Mouse (Mus musculus): ENCODE measurements around the gene Zfp536.

Zfp536 gene

DNA sequence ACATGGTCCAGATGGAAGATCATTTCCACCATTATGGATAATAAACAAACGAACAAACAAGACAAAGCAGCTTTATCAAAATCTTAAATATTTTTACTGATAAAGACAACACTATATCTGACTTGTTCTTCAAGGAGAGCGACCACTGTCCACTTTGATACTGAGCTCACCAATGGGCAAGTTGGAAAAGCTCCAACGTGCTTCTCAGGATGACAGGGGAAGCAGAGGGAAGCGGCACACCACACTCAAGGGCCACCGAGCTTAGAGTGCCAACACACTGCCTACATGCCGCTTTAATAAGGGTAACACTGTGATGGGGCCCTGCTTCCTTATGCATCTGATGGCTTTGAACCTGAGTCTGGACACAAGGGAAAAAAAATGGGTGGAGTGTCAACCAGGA lies 214.1 kb downstream of the Zfp536 start:
- no peak for DNase-seq (ENCODE audit: low read depth, low spot score)

DNA sequence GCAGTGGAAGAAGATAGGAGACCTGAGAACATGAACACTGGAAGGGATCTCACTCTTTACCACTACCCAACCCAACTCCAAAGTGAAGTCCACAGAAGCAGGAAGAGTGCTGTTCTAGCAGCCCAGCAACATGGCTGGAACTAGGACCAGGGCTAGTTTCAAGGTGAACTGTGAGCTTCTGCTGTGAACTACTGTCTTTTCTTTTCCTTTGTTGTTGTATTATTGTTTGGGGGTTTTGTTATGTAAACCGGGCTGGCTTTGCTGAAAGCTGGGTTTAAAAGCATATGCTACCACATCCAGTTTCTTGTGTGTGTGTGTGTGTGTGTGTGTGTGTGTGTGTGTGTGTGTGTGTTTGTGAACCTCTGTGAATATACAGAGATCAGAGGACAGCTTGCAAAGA lies 216.6 kb downstream of the Zfp536 start:
- DNase-seq (ENCODE audit: low read depth, low spot score), result no peak

DNA sequence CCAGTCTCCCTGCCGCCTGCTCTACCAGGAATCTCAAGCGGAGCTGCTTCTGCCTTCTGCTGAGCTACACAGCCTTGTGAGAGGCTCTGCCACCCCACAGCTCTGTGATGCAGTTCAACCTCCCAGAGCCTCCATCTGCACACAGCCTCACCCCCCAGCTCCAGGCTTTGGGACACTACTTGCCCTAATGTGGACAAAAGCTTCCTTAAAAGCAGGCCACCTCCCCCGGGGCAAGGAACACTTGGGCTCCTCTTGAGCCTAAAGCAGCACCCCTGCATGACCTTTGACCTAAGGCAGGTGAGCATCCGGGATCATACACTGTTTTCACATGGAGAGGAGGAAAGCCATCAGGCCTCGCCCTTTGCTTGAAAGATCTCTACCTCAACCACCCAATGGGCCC lies 219.0 kb downstream of the Zfp536 start:
- DNase-seq (ENCODE audit: low read depth, low spot score), result no peak

DNA sequence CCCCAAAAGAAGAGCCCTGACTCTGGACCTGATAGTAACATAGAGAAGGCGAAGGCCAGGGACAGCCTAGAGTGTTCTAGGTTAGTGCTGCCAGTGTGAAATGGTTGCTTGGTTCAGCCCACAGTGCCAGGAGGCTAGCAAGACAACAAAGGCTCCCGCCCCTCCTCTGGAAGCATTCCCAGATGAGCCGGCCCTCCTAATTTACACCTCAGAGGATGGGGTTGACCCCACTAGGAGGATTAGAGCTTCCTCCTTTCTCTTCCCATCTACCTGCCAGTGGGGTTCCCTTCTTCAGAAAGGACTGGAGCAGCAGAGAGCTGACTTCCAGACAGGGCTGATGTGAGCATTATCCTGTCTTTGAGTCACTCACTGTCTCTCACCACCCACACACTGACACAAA lies 219.8 kb downstream of the Zfp536 start:
- DNase-seq (ENCODE audit: low read depth, low spot score), result no peak

DNA sequence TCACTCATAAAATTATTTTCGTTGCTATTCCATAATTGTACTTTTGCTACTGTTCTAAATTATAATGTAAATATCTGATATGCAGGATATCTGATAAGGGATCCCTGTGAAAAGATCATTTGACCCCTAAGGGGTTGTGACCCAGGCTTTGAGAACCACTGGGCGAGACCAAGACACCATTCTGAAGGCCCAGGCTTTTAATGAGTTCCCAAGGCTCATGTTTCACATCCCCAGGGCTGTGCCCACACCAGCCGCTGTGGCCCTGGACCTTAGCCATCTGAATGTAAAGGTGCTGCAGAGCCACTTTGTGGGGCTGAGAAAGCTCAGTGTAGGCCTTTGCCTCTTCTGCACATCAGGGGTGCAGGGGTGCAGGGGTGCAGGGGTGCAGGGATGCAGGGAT lies 221.1 kb downstream of the Zfp536 start:
- no peak for DNase-seq (ENCODE audit: low read depth, low spot score)

DNA sequence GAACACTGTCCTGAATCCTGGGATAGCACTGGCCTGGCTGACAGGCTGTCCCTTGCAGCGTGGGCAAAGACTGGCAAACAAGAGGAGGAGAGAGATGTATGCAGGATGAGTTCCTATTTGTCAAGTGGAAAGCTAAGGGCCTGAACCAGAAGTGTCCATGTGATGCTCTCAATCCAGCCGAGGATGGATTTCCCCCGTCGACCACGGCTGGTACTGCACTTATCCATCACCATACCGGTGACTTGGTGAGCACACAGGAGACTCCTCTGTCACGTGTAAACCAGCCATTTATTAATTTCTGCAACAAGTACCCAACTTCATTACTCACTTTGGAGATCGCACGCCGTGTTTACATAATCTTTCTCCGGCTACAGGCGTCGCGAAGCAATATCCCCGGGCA lies 224.6 kb downstream of the Zfp536 start:
- DNase-seq (ENCODE audit: low read depth, low spot score), result no peak

DNA sequence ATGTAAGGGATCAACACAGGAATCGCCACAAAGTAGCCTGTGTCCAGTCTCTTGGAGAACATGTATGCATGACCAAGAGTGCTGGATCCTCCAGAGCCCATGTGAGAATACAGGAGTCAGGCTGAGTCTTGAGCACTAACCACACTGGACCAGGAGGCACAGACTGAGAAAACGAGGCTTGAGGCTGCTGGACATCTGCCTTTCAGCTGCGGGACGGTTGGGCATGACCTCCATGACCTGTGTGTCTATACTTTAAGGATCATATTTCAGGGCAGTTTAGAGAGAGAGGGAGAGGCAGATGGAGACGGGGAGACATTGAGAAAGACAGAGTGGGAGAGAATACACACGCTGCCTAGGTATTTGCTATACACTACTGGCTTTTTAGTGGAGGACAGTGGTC lies 229.4 kb downstream of the Zfp536 start:
- no peak for DNase-seq (ENCODE audit: low read depth, low spot score)

DNA sequence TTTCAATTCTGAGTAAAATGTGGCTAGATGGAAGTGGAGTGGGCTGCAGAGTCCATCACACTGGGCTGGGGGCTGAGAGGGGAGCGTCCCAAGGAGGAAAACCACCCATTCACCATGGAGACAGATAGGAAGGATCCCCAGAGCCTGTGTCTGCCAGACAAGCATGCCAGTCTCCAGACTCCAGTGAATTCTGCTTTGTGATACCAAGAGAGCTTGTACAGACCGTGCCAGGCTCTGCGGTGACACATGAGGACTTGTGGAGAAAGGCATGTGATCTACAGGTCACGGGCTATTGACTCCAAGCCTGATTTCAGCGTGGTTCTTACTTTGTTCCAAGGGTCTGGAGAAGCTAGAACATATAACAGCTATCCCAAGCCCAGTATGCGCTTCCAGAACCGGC lies 230.5 kb downstream of the Zfp536 start:
- DNase-seq (ENCODE audit: low read depth, low spot score), result peak; percentile 79

DNA sequence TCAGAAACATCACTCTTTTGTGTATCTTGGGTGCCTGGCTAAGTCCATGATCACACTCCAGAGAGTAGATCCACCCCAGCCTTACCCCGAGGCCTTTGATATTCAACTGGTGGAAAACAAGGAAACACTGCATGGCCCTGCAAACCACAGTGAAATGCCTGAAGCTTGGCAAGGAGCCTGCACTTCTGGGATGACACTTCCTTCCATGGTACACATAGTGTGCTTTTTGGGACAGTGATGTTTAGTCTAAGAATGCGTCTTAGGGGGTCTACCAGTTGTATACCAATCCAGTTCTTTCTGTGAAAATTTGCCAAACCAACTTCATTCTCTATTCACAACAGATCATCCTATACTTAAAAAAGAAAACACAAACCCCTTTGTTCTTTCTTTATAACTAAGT lies 242.3 kb downstream of the Zfp536 start:
- DNase-seq (ENCODE audit: low read depth, low spot score), result no peak

DNA sequence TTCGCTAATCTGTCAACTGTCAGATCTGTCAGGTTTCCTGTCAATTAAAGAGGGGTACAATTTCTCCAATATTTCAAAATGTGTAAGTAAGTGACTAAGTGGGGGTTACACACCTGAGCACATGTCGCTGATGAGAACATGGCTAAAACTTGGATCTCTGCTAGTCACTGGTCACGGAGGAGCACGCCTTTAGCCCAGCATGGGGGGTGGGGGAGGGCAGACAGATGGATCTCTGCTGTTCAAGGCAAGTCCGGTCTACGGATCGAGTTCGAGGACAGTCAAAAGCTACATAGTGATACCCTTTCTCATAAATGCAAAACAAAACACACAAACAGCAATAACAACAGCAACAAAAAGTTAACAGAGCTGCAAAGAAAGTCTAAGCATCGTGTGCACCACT lies 245.1 kb downstream of the Zfp536 start:
- no peak for DNase-seq (ENCODE audit: low read depth, low spot score)

DNA sequence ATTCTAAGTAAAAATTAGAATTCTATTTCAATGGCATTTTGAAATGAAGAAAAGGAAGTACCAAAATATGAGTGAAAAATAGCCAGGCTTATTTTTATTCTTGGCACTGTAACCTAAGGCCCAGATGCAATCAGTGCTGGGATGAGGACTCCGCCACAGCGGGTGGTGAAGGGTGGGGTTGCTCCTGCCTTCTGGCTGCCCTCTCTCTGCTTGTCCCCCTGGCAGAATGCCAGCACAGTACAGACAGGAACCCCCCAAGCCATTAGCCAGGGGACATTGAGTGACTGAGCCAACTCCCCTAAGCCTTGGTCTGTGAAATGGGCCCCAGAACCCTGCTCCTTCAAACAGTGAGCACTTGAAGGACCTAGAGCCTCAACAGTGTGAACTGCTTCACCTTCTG lies 245.6 kb downstream of the Zfp536 start:
- peak; percentile 73 for DNase-seq (ENCODE audit: low read depth, low spot score)

DNA sequence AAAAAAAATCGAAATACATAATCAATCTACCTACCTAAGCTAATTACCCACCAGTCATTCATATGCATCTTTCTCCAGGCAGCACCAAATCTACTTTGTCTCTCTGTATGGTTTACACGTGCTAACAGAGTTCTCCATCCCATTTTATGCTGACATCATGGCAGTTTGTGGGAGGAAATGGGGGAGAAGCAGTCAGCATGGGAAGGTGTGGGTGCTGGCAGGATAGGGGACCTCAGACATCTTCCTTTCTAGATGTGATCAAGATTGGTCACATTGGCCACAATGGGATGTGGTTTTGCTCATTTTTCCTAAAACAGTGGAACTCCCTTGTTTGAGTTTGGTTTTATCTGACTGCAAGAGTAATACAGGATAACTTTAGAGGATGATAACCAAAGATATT lies 252.0 kb downstream of the Zfp536 start:
- DNase-seq (ENCODE audit: low read depth, low spot score), result no peak

DNA sequence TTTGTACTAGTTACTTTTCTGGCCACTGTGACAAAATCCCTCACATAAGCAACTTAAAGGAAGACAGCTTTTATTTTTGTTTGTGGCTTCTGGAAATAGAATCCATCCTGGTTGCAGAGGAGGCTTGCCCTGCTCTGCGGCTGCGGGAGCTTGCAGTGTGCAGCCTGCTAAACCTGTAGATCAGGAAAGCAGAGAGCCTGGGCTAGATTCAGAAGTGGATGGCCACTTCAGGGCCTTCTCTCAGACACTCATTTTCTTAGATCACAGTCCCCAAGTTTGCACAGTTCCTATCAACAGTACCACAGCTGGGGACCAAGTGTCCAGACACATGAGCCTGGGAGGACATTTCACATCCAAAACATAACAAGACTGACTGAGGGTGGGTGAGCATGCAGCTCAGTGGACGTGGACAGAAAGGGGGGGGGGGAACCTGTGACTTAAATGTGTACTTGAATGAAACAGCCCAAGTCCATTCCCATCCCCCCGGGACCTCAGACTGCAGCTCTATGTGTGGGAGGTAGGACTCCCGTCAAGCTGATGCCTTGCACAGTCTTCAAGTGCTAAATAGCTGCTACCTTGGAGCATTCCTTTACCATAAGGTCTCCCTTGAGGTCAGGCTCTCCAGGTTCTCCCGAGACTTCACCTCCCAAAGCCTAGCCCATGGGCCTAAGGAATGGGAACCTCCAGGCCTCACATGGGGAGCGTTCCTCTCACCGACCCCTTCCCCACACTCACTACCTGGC lies 262.3 kb downstream of the Zfp536 start:
- DNase-seq (ENCODE audit: low read depth, low spot score), result no peak

DNA sequence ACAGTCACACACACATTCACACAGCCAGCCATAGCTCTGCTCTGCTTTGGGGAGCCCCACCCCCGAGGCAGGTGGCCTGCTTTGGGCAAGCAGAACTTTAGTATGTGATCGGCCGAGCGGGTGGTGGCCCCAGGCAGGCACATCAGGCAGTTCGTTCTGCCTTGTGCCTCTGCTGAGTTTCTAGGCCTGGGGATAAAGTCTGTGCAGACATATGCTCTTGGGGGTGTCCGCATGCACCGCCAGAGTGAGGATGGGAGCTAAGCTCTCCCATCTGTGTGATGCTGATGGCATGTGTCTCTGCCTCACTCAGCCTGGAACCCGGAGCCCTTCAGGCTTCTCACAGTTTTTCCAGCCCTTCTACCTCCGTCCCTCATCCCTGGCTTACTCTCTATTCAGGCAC lies 263.7 kb downstream of the Zfp536 start:
- peak; percentile 37 for DNase-seq (ENCODE audit: low read depth, low spot score)

DNA sequence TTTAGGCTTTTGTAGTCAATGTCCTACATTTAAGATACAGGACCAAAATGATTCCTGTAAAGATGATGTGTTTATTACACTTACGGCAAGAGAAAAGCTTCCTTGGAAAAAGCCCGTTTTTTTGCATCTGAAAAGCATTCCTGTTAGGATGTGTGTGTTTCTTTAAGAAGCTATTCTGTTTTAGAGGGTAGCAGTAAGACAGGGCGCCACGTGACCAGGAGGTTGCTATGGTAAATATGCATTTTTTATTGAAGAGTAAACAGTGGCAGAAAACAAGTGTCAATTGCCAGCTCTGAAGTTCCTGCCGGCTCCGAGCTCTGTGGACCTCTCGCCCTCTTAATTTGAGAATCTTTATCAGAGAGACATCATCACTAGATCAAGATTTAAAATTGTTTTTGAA lies 267.9 kb downstream of the Zfp536 start:
- no peak for DNase-seq (ENCODE audit: low read depth, low spot score)

DNA sequence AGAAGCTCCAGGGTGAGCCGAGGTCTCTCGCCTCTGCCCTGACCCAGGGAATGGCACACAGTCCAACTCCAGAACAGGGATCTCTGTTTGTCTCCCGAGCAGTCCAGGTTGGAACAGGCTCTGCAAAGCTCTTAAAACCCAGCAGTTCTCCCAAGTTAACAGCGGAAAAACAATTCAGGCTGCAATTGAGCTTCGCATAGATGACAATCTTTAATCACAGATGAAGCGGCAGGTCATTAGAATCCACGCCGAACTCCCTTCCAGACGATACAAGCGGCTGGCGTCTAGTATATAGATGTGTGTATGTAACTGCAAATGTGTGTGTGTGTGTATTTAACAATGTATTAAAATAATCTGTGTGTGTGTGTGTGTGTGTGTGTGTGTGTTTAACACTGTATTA lies 268.3 kb downstream of the Zfp536 start:
- no peak for DNase-seq (ENCODE audit: low read depth, low spot score)

DNA sequence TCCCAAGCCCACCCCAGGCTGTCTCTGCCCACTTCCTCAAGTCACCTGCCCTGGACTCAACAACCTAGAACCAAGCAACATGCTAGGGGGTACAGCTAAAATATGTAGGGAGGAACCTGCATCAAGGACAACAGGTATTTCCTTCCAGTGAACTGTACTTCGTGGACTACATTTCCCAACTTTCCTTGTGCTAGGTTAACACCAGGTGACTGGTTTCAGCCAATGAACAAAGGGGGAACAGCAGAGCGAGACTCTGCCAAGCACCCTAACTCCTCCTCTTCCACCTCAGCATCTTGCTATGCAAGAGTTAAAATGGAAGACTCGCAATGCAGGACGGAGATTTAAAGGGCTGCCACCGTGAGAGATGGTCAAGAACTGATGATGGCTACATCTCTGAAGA lies 274.6 kb downstream of the Zfp536 start:
- DNase-seq (ENCODE audit: low read depth, low spot score), result peak; percentile 45

DNA sequence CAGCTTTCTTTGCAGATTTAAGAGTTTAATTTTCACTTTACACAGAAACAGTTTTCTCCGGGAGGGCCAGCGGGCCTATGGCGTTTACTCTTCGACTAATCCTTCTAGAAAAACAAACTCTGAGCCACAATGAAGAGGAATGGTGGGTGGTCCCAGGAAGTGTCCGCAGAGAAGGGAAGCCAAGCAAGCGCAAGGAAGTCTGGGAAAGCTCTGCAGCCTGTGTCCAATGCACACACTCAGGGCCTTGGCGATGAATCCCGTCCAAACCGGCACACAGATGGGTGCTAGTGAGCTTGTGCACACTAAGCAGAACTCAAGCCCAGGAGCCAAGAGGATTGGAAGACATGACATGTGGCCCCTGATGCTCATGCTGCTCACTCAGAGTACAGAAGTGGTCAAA lies 276.9 kb downstream of the Zfp536 start:
- no peak for DNase-seq (ENCODE audit: low read depth, low spot score)

DNA sequence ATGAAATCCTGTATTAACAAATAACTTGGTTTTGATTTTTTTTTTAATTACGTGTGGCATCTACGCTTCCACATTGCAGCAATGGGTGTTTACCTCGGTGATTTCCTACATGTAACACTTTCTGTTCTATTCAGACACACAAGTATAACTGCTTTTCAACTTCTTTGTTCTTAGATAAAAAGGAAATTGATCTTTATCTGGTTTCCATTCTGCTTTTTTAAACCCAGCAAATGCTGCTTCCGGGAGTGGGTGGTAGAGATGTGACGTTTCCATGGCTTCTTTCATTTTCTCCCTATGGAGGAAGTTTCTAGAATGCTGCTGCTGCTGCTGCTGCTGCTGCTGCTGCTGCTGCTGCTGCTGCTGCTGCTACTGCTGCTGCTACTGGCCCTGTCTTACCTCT lies 283.1 kb downstream of the Zfp536 start:
- no peak for DNase-seq (ENCODE audit: low read depth, low spot score)

DNA sequence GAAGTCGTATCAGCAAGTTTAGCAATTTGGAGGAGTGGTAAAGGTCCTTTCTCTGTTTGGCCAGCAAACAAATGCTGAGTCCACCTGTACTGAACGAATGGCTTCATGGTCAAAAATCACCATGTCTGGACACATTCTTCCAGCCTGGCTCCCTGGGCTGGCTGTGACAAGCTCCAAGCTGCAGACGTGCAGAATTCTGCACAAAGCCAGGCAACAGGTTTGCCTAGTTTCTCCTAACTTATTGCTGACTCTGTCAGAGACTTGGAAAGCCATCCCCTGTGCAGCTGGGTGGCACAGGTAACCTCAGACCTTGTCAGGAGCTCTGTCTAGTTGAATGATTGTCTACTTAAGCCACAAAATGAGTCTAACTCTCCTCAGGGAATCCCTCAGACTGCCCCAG lies 288.5 kb downstream of the Zfp536 start:
- DNase-seq (ENCODE audit: low read depth, low spot score), result no peak

DNA sequence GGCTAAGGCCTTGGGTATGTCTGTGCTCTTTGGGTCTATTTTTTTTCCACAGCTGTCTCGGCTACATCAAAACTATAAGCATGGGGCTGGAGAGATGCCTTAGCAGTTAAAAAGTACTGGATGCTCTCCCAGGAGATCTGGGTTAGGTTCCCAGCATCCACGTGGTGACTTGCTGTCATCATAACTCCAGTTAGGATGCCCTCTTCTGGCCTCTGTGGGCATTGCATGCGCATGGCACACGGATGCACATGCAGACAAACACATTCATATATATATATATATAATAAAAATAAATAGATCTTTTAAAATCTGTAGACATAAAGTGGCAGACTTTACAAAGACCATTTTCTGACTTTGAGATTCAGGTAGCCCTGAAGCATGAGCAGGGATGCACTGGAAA lies 290.9 kb downstream of the Zfp536 start:
- DNase-seq (ENCODE audit: low read depth, low spot score), result no peak

DNA sequence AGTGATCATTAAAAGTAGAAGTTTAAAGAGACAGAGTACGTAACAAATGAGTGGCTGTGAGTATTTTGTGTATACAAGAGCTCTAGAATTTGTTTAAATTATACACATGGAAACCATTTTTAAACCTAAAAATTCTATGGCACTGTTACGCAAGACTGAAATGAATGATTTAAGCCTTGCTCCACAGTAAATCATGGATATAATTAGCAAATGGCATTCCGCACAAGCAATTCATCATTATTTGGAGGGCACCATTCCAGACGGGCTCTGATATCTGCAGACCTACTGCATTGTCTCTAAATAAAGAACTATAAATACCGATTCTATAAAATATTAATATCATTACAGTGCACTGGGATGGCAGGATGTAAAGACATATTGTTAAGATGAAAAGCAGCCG lies 292.3 kb downstream of the Zfp536 start:
- no peak for DNase-seq (ENCODE audit: low read depth, low spot score)

DNA sequence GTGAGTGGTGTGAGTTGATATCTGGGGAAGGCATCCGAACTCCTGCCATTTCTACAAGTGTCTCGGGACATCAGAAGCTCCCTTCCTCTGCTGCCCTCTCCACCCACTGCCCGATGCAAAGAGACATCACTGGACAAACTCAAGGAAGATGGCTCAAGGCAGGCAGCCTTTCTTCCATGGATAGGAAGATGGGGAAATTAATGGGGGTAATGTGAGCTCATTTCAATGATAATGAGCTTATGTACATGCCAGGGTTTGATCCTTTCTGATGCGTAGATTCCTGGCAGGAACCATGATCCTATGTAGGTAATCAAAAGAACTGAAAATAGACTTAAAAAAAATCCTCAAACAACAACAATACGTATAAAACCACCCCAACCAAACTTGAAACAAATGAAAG lies 296.1 kb downstream of the Zfp536 start:
- no peak for DNase-seq (ENCODE audit: low read depth, low spot score)

DNA sequence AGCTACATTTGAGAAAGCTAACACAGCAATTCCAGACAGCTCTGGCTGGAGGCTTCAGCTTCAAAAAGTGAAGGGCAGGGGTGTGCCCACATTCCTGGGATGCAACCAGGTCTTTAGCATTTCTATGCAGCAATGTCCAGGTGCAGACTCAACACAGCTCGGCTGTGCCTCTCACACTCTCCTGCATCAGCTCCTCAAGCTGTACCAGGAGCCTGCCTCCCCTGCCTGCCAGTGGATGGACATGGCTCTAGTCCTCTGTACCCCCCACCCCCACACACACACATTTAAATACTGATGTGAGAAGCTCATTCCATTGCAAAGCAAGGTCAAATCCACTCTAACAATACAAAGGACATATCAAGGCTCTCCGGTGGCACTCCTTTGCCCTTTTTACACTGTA lies 298.0 kb downstream of the Zfp536 start:
- no peak for DNase-seq (ENCODE audit: low read depth, low spot score)
